23 mouse cellular contexts compared by ENCODE assay signal in genomic region chr14:25073143-25073542, GRCm38 (mm10).
DNase-seq lines count a peak whose midpoint lies in the region; ATAC-seq lines count a peak whose summit lies in the region.
"Had no signal": no experiment of that assay in that cellular context is flagged by ENCODE, and none has a peak within 500 bp of the region (broad histone marks: within the 10 kb centered on the region; RNA-seq: fewer than 3 reads in every experiment).

No protein-coding gene starts in this region.

- no peak overlapping the region for H3K4me3 ChIP-seq in hindbrain, embryonic 15.5 days
- no peak overlapping the region for H3K4me3 ChIP-seq in hindbrain, embryonic 14.5 days (replicated peaks; ENCODE audit: low read length)
- H3K4me3 ChIP-seq in midbrain, embryonic 14.5 days (replicated peaks; ENCODE audit: low read depth, low read length) = no peak overlapping the region
- H3K4me3 ChIP-seq: forebrain, embryonic 12.5 days; heart, adult 2 months; neural tube, embryonic 12.5 days had no signal

- DNase-seq in hindbrain, embryonic 14.5 days (ENCODE audit: low spot score) = no peak
- DNase-seq in cerebellum, postnatal 25 days = peak; percentile 51 to 62
- peak; percentile 67 for DNase-seq in midbrain, embryonic 14.5 days
- no peak for DNase-seq in layer of hippocampus, postnatal 25 days (ENCODE audit: extremely low spot score in 1 of 2, low spot score in 1 of 2)
- DNase-seq in Muller cell, postnatal 12 days (ENCODE audit: inconsistent ontology term) = no peak
- DNase-seq: adrenal gland, postnatal 14 days; B cell, adult 2 months; embryo, embryonic 11 days; gastrocnemius, postnatal 10 days; heart, adult 2 months; kidney, adult 18-20 months; kidney, postnatal 36 days; layer of hippocampus, adult 9-11 months; liver; lung, adult 18-20 months; right cerebral cortex, postnatal 25 days; thymus, postnatal 25 days had no signal

- no peaks in the 10 kb centered on the region for H3K9me3 ChIP-seq in hindbrain, embryonic 15.5 days
- no peaks in the 10 kb centered on the region for H3K9me3 ChIP-seq in hindbrain, embryonic 14.5 days (ENCODE audit: control insufficient read depth, low read length)
- H3K9me3 ChIP-seq in midbrain, embryonic 14.5 days (ENCODE audit: control insufficient read depth, low read length) = no peaks in the 10 kb centered on the region
- H3K9me3 ChIP-seq: forebrain, embryonic 12.5 days; neural tube, embryonic 12.5 days had no signal

- H3K27me3 ChIP-seq in hindbrain, embryonic 15.5 days = no peaks in the 10 kb centered on the region
- H3K27me3 ChIP-seq in hindbrain, embryonic 14.5 days (ENCODE audit: control insufficient read depth, insufficient read depth, low read length) = no peaks in the 10 kb centered on the region
- H3K27me3 ChIP-seq in midbrain, embryonic 14.5 days (ENCODE audit: control insufficient read depth, insufficient read depth, low read length) = no peaks in the 10 kb centered on the region
- H3K27me3 ChIP-seq: forebrain, embryonic 12.5 days; neural tube, embryonic 12.5 days; Patski had no signal

- peaks cover 32% of the 10 kb centered on the region for H3K4me1 ChIP-seq in hindbrain, embryonic 15.5 days (replicated peaks)
- peaks cover 9% of the 10 kb centered on the region; the same call in 1 of the 2 replicates for H3K4me1 ChIP-seq in hindbrain, embryonic 14.5 days (replicated peaks; ENCODE audit: control insufficient read depth, insufficient read depth, low read length)
- H3K4me1 ChIP-seq in midbrain, embryonic 14.5 days (ENCODE audit: control insufficient read depth, insufficient read depth, low read length) = peaks cover 10% of the 10 kb centered on the region

- H3K27ac ChIP-seq in hindbrain, embryonic 15.5 days (replicated peaks) = peak overlapping the region; percentile 52; the same call in 1 of the 2 replicates
- H3K27ac ChIP-seq in hindbrain, embryonic 14.5 days = no peak overlapping the region
- no peak overlapping the region for H3K27ac ChIP-seq in midbrain, embryonic 14.5 days (replicated peaks; ENCODE audit: low read depth, low read length)
- H3K27ac ChIP-seq: forebrain, embryonic 12.5 days; heart, adult 2 months; neural tube, embryonic 12.5 days had no signal

- WGBS in hindbrain, embryonic 15.5 days = 45% methylated on average over 5 of the region's 5 CpGs
- 52% methylated on average over 5 of the region's 5 CpGs for WGBS in hindbrain, embryonic 14.5 days
- WGBS in midbrain, embryonic 14.5 days = 13% methylated on average over 5 of the region's 5 CpGs

- no peaks in the 10 kb centered on the region for H3K36me3 ChIP-seq in hindbrain, embryonic 15.5 days
- H3K36me3 ChIP-seq in hindbrain, embryonic 14.5 days (replicated peaks; ENCODE audit: control insufficient read depth, insufficient read depth) = no peaks in the 10 kb centered on the region
- no peaks in the 10 kb centered on the region for H3K36me3 ChIP-seq in midbrain, embryonic 14.5 days (ENCODE audit: control insufficient read depth, insufficient read depth, low read length)
- H3K36me3 ChIP-seq: forebrain, embryonic 12.5 days; neural tube, embryonic 12.5 days had no signal

- ATAC-seq in hindbrain, embryonic 15.5 days (ENCODE audit: low FRiP score, low read depth) = no peak
- ATAC-seq in hindbrain, embryonic 14.5 days (ENCODE audit: low FRiP score) = no peak
- no peak for ATAC-seq in midbrain, embryonic 14.5 days (ENCODE audit: low FRiP score, low TSS enrichment)
- no peak for ATAC-seq in CD4-positive, CD25-positive, alpha-beta regulatory T cell, adult 4 months
- ATAC-seq: activated CD4-positive, CD25-positive, alpha-beta regulatory T cell, adult 4 months; Patski had no signal

- H3K9ac ChIP-seq in hindbrain, embryonic 15.5 days = no peak overlapping the region
- no peak overlapping the region for H3K9ac ChIP-seq in hindbrain, embryonic 14.5 days
- no peak overlapping the region for H3K9ac ChIP-seq in midbrain, embryonic 14.5 days (replicated peaks; ENCODE audit: low read length)
- H3K9ac ChIP-seq: forebrain, embryonic 12.5 days; neural tube, embryonic 12.5 days had no signal

- H3K4me2 ChIP-seq in hindbrain, embryonic 15.5 days = no peak overlapping the region
- H3K4me2 ChIP-seq in hindbrain, embryonic 14.5 days (replicated peaks) = no peak overlapping the region
- no peak overlapping the region for H3K4me2 ChIP-seq in midbrain, embryonic 14.5 days (ENCODE audit: low read length)
- H3K4me2 ChIP-seq: forebrain, embryonic 12.5 days; neural tube, embryonic 12.5 days had no signal

Comparison
In these comparisons a context has a peak if more than half of its experiments do, and no peak if none do; other contexts are left out.
1. DNase-seq: peak in cerebellum, postnatal 25 days (2 of 2) and midbrain, embryonic 14.5 days (single experiment); none in hindbrain, embryonic 14.5 days (single experiment), layer of hippocampus, postnatal 25 days (0 of 2) and Muller cell, postnatal 12 days (single experiment).